Mouse (Mus musculus): ENCODE data around the gene Cpsf3. TPM values are rescaled to one million over a fixed set of nuclear protein-coding genes. Genes with fewer than 3 reads are reported as not detected.

The Cpsf3 gene
- total RNA-seq (2014; rRNA removed; ENCODE audit: low replicate concordance) (26.7 and 28.6 TPM in 2 replicates), polyA plus RNA-seq (2015; fragmentation: Nextera tagmentation; extraction: Ambion mirVana) (51.8 and 52.5 TPM in 2 replicates)

DNA sequence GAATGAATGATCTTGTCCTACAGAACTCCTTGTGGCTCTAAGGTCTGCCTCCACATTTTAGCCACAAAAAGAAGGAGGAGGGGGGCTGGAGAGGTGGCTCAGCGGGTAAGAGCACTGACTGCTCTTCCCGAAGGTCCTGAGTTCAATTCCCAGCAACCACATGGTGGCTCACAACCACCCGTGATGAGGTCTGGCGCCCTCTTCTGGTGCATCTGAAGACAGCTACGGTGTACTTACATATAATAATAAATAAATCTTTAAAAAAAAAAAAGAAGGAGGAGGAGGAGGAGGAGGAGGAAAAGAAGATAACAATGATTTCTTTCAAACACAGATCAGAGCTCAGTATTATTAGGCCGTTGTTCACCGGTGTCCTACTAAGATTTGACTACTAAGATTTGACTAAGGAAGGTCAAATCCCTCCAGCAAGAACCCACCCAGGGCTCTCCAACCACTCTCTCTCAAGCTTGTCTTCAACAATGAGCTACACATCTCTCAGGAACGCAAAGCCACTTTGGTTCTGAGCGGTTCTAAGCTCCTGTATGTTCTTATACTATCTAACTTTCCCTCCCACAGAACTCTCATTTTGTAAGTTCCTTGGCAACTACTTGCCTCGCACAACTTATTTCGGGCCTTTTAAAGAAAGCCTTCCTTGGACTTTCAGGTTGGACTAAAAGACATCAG, at the start of gene Cpsf3:
Gene Cpsf3, plus strand, starts transcription at position 631 of the 681 bp plus-strand sequence.
- no peak for ATAC-seq (ENCODE audit: insufficient read depth, low read depth)

DNA sequence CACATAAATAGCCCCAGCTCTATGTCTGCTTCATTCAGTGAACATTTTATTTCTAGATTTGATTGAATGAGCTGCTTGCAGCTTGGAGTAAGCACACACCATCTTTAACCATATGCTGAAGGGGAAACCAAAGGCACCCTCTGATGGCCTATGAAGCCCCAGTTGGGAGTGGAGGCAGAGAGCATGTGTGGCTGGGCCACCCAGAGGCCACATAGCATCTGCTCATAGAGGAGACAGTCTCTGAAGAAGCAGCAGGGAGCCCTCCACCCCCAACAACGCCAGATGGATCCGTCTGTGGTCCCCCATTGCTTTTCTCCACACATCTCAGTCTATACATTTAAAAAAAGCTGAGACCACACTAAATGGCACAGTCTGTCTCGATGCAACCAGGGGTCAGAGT, 43.2 kb upstream of the Cpsf3 start:
- no peak for TF ChIP-seq EP300 (IDR thresholded peaks at IDR 0.05; ENCODE audit: low read depth)
- no peak for TF ChIP-seq CTCF (IDR thresholded peaks at IDR 0.05; ENCODE audit: low read depth)
- Histone ChIP-seq H3K27me3 (ENCODE audit: control insufficient read depth, insufficient read depth, low read length) (no peaks in the 10 kb centered on the region), H3K4me2 (ENCODE audit: low read depth, low read length) (no peak overlapping the region), H3K9me3 (replicated peaks; ENCODE audit: control insufficient read depth, low read length) (no peaks in the 10 kb centered on the region), H3K4me1 (ENCODE audit: control insufficient read depth, insufficient read depth) (no peaks in the 10 kb centered on the region), H3K27ac (ENCODE audit: low read depth) (no peak overlapping the region), H3K9ac (replicated peaks; ENCODE audit: low read depth, low read length) (no peak overlapping the region), H3K4me3 (ENCODE audit: low read depth, low read length) (no peak overlapping the region), H3K36me3 (replicated peaks; ENCODE audit: control insufficient read depth, insufficient read depth, low read length) (peaks cover 42% of the 10 kb centered on the region)
- ATAC-seq (ENCODE audit: insufficient read depth, low read depth) (no peak), DNase-seq (ENCODE audit: low spot score) (no peak)
- 82% methylated on average over 3 of the region's 3 CpGs for WGBS

More for the DNA sequence above, at the start of gene Cpsf3:
- peak within 1 kb of the TSS; percentile 88 for H3K27ac ChIP-seq (ENCODE audit: low read depth)
- WGBS = 50% methylated on average over 11 of the region's 11 CpGs
- no peaks in the 10 kb centered on the region for H3K9me3 ChIP-seq (replicated peaks; ENCODE audit: control insufficient read depth, low read length)
- peak within 1 kb of the TSS; percentile 96 for H3K4me2 ChIP-seq (ENCODE audit: low read depth, low read length)
- no peaks in the 10 kb centered on the region for H3K27me3 ChIP-seq (ENCODE audit: control insufficient read depth, insufficient read depth, low read length)
- no peak for DNase-seq (ENCODE audit: low spot score)
- TF ChIP-seq EP300 (IDR thresholded peaks at IDR 0.05; ENCODE audit: low read depth) = no peak
- TF ChIP-seq CTCF (IDR thresholded peaks at IDR 0.05; ENCODE audit: low read depth) = no peak
- H3K36me3 ChIP-seq (replicated peaks; ENCODE audit: control insufficient read depth, insufficient read depth, low read length) = no peaks in the 10 kb centered on the region
- H3K9ac ChIP-seq (replicated peaks; ENCODE audit: low read depth, low read length) = peak within 1 kb of the TSS; percentile 91
- peaks cover 21% of the 10 kb centered on the region for H3K4me1 ChIP-seq (ENCODE audit: control insufficient read depth, insufficient read depth)
- peak within 1 kb of the TSS; percentile 95 for H3K4me3 ChIP-seq (ENCODE audit: low read depth, low read length)

DNA sequence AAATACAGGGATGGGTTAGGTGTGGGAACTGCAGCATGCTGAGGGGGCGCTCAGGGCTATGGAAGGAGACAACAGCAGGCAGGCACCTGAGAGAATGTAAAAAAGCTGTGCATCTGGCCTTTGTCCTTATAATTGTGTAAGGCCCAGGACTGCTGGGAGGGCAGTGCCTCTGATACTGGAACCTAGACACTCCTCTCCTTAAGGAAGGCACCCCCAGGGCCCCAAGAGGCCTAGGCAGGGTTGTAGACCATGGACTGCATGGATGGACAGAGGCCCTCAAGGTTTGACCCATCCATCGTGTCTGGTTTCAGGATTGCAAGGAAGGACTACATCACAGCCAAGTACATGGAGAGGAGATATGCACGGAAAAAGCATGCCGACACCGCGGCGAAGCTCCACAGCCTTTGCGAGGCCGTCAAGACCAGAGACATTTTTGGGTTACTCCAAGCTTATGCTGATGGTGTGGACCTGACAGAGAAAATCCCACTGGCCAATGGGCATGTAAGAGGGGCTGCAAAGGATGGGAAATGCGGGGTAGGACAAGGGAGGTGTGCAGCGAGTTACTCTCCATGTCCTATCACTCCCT, 40.7 kb upstream of the Cpsf3 start:
- no peaks in the 10 kb centered on the region for H3K27me3 ChIP-seq (ENCODE audit: control insufficient read depth, insufficient read depth, low read length)
- H3K4me3 ChIP-seq (ENCODE audit: low read depth, low read length) = no peak overlapping the region
- WGBS = 93% methylated on average over 11 of the region's 11 CpGs
- H3K27ac ChIP-seq (ENCODE audit: low read depth) = no peak overlapping the region
- peaks cover 43% of the 10 kb centered on the region for H3K36me3 ChIP-seq (replicated peaks; ENCODE audit: control insufficient read depth, insufficient read depth, low read length)
- no peak overlapping the region for H3K4me2 ChIP-seq (ENCODE audit: low read depth, low read length)
- ATAC-seq (ENCODE audit: insufficient read depth, low read depth) (no peak), DNase-seq (ENCODE audit: low spot score) (no peak)
- no peak for TF ChIP-seq CTCF (IDR thresholded peaks at IDR 0.05; ENCODE audit: low read depth)
- no peak for TF ChIP-seq EP300 (IDR thresholded peaks at IDR 0.05; ENCODE audit: low read depth)
- no peaks in the 10 kb centered on the region for H3K9me3 ChIP-seq (replicated peaks; ENCODE audit: control insufficient read depth, low read length)
- no peak overlapping the region for H3K9ac ChIP-seq (replicated peaks; ENCODE audit: low read depth, low read length)
- no peaks in the 10 kb centered on the region for H3K4me1 ChIP-seq (ENCODE audit: control insufficient read depth, insufficient read depth)

DNA sequence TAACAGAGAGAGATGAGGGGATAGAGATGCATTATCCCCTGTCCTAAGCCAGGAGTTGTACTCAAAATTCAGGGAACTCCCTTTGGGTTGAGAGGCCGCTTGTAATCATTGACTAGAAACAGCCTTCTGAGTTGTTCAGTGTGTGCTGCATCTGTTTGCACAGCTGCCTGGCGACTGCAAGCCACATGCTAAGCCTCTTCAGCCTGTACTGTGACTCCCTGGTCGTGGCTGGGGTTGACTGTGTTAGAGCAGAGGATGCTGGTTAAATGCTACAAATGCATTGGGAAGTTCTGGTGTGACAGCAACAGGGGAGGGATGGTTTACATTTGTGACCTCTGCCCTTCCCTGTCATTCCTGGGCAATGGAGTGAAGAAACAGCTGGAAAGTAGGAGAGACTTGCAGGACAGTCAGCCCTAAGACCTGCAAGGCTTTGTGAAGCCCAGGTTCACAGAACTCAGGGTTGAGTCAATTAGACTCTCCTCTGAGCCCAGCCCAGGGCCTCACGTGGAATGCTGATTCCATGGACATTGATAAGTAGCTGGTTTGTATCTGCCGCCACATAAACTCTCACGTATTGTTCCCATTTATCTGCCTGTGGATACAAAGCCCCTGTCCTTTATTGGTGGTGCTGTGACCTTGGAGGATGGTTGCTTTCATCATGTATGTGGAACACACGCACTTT, 37.3 kb upstream of the Cpsf3 start:
- H3K9me3 ChIP-seq (replicated peaks; ENCODE audit: control insufficient read depth, low read length) = no peaks in the 10 kb centered on the region
- ATAC-seq (ENCODE audit: insufficient read depth, low read depth) (no peak), DNase-seq (ENCODE audit: low spot score) (no peak)
- H3K4me1 ChIP-seq (ENCODE audit: control insufficient read depth, insufficient read depth) = no peaks in the 10 kb centered on the region
- no peaks in the 10 kb centered on the region for H3K27me3 ChIP-seq (ENCODE audit: control insufficient read depth, insufficient read depth, low read length)
- no peak overlapping the region for H3K9ac ChIP-seq (replicated peaks; ENCODE audit: low read depth, low read length)
- WGBS = 61% methylated on average over 7 of the region's 7 CpGs
- TF ChIP-seq CTCF (IDR thresholded peaks at IDR 0.05; ENCODE audit: low read depth) = no peak
- TF ChIP-seq EP300 (IDR thresholded peaks at IDR 0.05; ENCODE audit: low read depth) = no peak
- no peak overlapping the region for H3K27ac ChIP-seq (ENCODE audit: low read depth)
- no peak overlapping the region for H3K4me3 ChIP-seq (ENCODE audit: low read depth, low read length)
- H3K36me3 ChIP-seq (replicated peaks; ENCODE audit: control insufficient read depth, insufficient read depth, low read length) = peaks cover 51% of the 10 kb centered on the region
- no peak overlapping the region for H3K4me2 ChIP-seq (ENCODE audit: low read depth, low read length)

DNA sequence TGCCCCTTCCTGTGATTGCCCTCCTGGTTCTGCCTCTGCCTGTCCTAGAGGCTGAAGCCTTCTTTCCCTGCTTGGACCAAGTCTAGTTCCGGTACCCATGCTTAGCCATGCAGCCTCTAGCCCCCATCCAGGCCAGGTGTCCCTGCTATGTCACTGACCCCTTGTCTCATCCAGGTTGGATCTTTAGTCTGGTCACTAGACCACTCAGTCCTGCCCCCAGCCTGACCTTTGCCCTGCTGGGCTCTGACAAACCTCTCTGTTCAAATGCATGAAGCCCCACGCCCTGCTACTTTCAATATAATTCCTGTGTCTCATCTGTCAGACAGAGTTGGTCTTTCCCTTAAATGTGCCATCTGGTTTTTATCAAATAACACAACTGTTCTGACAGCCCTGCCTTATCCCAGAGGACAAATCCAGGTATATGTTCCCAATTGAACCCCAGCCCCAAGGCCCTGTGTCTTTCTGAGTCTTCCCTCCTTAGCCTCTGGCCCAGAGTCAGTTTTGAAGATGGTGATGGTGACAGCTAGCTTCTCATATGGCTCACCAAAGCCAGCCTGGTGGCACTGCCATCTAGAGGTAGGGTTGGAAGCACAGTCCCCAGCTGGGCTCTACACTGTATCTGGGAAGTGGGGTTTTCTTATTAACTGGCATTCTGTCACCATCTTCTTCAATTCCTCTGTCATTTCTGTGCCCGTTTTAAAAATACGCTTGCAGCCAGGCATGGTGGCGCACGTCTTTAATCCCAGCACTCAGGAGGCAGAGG, 24.5 kb upstream of the Cpsf3 start:
- TF ChIP-seq EP300 (IDR thresholded peaks at IDR 0.05; ENCODE audit: low read depth) (no peak), CTCF (IDR thresholded peaks at IDR 0.05; ENCODE audit: low read depth) (peak; percentile 48)
- Histone ChIP-seq H3K4me2 (ENCODE audit: low read depth, low read length) (no peak overlapping the region), H3K27ac (ENCODE audit: low read depth) (no peak overlapping the region), H3K9ac (replicated peaks; ENCODE audit: low read depth, low read length) (no peak overlapping the region), H3K4me3 (ENCODE audit: low read depth, low read length) (no peak overlapping the region), H3K4me1 (ENCODE audit: control insufficient read depth, insufficient read depth) (no peaks in the 10 kb centered on the region), H3K36me3 (replicated peaks; ENCODE audit: control insufficient read depth, insufficient read depth, low read length) (peaks cover 55% of the 10 kb centered on the region), H3K27me3 (ENCODE audit: control insufficient read depth, insufficient read depth, low read length) (no peaks in the 10 kb centered on the region), H3K9me3 (replicated peaks; ENCODE audit: control insufficient read depth, low read length) (no peaks in the 10 kb centered on the region)
- no peak for ATAC-seq (ENCODE audit: insufficient read depth, low read depth)
- DNase-seq (ENCODE audit: low spot score) = no peak
- whole genome bisulfite sequencing = 86% methylated on average over 6 of the region's 6 CpGs
